Mouse (Mus musculus) olfactory bulb, adult 2 months (tissue): ENCODE measurements around the gene Sh3rf3. TPM values are rescaled to one million over a fixed set of nuclear protein-coding genes. Genes with fewer than 3 reads are reported as not detected.

Experiments used
- H3K27ac ChIP-seq: fragments of 200-500 bp; 2 replicates; pipeline ENCODE4 v1.5.1; 2012; ENCODE audit warnings: low read depth, low read length; ENCODE audit not compliant: insufficient read depth
- H3K4me1 ChIP-seq: fragments of 200-500 bp; 2 replicates; pipeline ENCODE4 v1.6.1; 2012; ENCODE audit warnings: low read length; ENCODE audit not compliant: control insufficient read depth, insufficient read depth
- H3K4me3 ChIP-seq: fragments of 200-500 bp; 2 replicates; pipeline ENCODE4 v1.5.1; 2012; ENCODE audit warnings: mild to moderate bottlenecking, low read depth, low read length, moderate library complexity; ENCODE audit not compliant: insufficient read depth
- CTCF ChIP-seq: fragments of 200-500 bp; IDR thresholded peaks from 2 replicates; pipeline ENCODE4 v1.5.1; 2012; ENCODE audit warnings: low read depth, mild to moderate bottlenecking, low read length, moderate library complexity; ENCODE audit not compliant: insufficient read depth
- POLR2A ChIP-seq: fragments of 200-500 bp; IDR thresholded peaks from 2 replicates; pipeline ENCODE4 v1.6.1; 2012; ENCODE audit warnings: mild to moderate bottlenecking, low read depth, low read length, moderate library complexity; ENCODE audit not compliant: insufficient read depth
- WGBS: fragments of 180-500 bp; shearing (Covaris S2); methylation state at CpG from one replicate; pipeline ENCODE4 v1.1.7; 2018; 5-methylcytosine and 5-hydroxymethylcytosine counted together
- polyA plus RNA-seq: library from polyadenylated mRNA; stranded (reverse); fragments of >200 nt; gene quantifications from 2 replicates; pipeline ENCODE4 v1.2.4, GENCODE M21; 2012; ENCODE audit warnings: low replicate concordance; ENCODE audit not compliant: missing spikeins, insufficient read depth, insufficient read length

Gene Sh3rf3
- polyA plus RNA-seq, 1 experiment, result not detected

- Histone ChIP-seq H3K27ac (no peak overlapping the region), H3K4me3 (peak overlapping the region; percentile 52), H3K4me1 (peaks cover 20% of the 10 kb centered on the region)
- WGBS, result under 1% methylated on average over 63 of the region's 63 CpGs
- TF ChIP-seq CTCF (peak; percentile 78), POLR2A (no peak)
Measured at GRCm38 (mm10) chr10:58812210-58813080, 714 bp upstream of the Sh3rf3 start.

- TF ChIP-seq POLR2A (no peak), CTCF (no peak)
- H3K4me1 ChIP-seq, result peaks cover 20% of the 10 kb centered on the region
- H3K27ac ChIP-seq, result no peak overlapping the region
- WGBS, result 4% methylated on average over 35 of the region's 35 CpGs
- peak overlapping the region; percentile 52 for H3K4me3 ChIP-seq
Measured at GRCm38 (mm10) chr10:58813801-58814191, 637 bp downstream of the Sh3rf3 start.

- no peak for TF ChIP-seq CTCF
- TF ChIP-seq POLR2A, result no peak
- Histone ChIP-seq H3K27ac (no peak overlapping the region), H3K4me1 (peaks cover 20% of the 10 kb centered on the region), H3K4me3 (0 out of 2 replicates have a peak overlapping the region, but pooled peaks have one; percentile 52)
- 67% methylated on average over 7 of the region's 7 CpGs for WGBS
Measured at GRCm38 (mm10) chr10:58814486-58814885, 1.3 kb downstream of the Sh3rf3 start.

- Histone ChIP-seq H3K4me1 (no peaks in the 10 kb centered on the region), H3K27ac (no peak overlapping the region), H3K4me3 (no peak overlapping the region)
- WGBS, result 41% methylated on average over 7 of the region's 7 CpGs
- TF ChIP-seq POLR2A (no peak), CTCF (no peak)
Measured at GRCm38 (mm10) chr10:58824016-58824568, 10.9 kb downstream of the Sh3rf3 start.

- Histone ChIP-seq H3K4me1 (no peaks in the 10 kb centered on the region), H3K27ac (no peak overlapping the region), H3K4me3 (no peak overlapping the region)
- 75% methylated on average over 11 of the region's 11 CpGs for WGBS
- no peak for TF ChIP-seq CTCF
- TF ChIP-seq POLR2A, result no peak
Measured at GRCm38 (mm10) chr10:58829251-58830111, 16.3 kb downstream of the Sh3rf3 start.

GRCm38 (mm10) chr10:58833146-58833545 is 20.0 kb downstream of the Sh3rf3 start:
- TF ChIP-seq POLR2A (no peak), CTCF (no peak)
- Histone ChIP-seq H3K4me1 (no peaks in the 10 kb centered on the region), H3K27ac (no peak overlapping the region), H3K4me3 (no peak overlapping the region)
- 80% methylated on average over 3 of the region's 3 CpGs for WGBS

- Histone ChIP-seq H3K27ac (no peak overlapping the region), H3K4me1 (no peaks in the 10 kb centered on the region), H3K4me3 (no peak overlapping the region)
- no peak for TF ChIP-seq CTCF
- TF ChIP-seq POLR2A, result no peak
- WGBS, result 55% methylated on average over 13 of the region's 13 CpGs
Measured at GRCm38 (mm10) chr10:58833741-58834178, 20.6 kb downstream of the Sh3rf3 start.

GRCm38 (mm10) chr10:58836391-58836790 is 23.2 kb downstream of the Sh3rf3 start:
- Histone ChIP-seq H3K4me1 (no peaks in the 10 kb centered on the region), H3K27ac (no peak overlapping the region), H3K4me3 (no peak overlapping the region)
- 83% methylated on average over 3 of the region's 3 CpGs for WGBS
- TF ChIP-seq CTCF (no peak), POLR2A (no peak)
